8 mouse cellular contexts compared by ENCODE assay signal in the genomic region with DNA sequence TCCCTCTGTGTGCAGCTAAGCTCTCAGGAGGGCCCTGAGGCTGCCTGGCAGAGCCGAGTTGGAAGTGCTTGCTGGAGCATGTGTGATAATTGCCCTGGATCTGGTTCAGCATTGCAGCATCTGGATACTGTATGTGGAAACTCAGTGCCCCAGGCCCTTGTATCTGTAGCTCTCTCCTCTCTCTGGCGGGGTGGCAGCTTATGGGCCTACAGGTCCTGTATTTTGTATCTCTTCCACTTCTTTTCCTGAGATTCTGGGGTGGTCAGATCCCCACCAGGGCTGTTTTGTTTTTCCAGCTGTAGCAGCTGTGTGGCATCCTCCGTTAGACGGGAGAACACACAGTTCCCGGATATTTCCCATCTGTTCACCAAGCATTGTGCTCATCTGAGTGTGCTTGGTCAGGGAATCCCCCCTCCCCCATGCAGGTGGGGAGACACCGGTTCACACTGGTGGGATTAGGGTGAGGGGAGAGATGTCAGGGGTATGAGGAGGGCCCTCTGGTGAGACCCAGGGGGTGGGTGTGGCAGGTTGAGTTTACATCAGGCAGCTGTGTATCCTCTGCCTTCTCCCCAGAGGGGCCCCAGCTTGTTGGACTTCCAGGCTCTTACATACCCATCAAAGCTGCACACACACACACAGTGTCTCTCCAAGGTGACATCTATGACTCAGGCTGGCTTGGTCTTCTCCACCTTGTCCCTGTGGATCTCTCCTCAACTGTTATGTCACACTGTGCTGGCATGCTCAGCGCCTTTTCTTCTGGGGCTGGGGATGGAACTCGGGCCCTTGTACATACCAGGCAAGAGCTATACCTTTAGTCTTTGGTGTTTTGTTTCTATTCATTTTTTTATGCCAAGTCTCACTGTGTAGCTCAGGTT. TPM values are rescaled to one million over a fixed set of nuclear protein-coding genes. Genes with fewer than 3 reads are reported as not detected.
DNase-seq lines count a peak whose midpoint lies in the region; ATAC-seq and TF ChIP-seq lines count a peak whose summit lies in the region.

No protein-coding gene starts in this region.

- peak; percentile 44; the same call in 1 of the 2 replicates for ATAC-seq in lung, embryonic 14.5 days (ENCODE audit: insufficient read depth)
- no peak for ATAC-seq in megakaryocyte, adult 5-6 weeks (ENCODE audit: poor library complexity, severe bottlenecking)

- H3K27ac ChIP-seq in lung, embryonic 14.5 days (ENCODE audit: low read depth): no peak overlapping the region

- H3K4me2 ChIP-seq in lung, embryonic 14.5 days: no peak overlapping the region

- H3K27me3 ChIP-seq in lung, embryonic 14.5 days (ENCODE audit: insufficient read depth, low read length): no peaks in the 10 kb centered on the region

- no peaks in the 10 kb centered on the region for H3K9me3 ChIP-seq in lung, embryonic 14.5 days (ENCODE audit: low read depth, low read length)

- peak; percentile 15 for DNase-seq in embryo, embryonic 9.5 days (ENCODE audit: extremely low spot score)
- no peak for DNase-seq in embryo, embryonic 10.5 days (ENCODE audit: low spot score)
- DNase-seq in ZHBTc4 (ENCODE audit: low read depth, low spot score): peak; percentile 50
- peak; percentile 28 for DNase-seq in heart, adult 8-10 months (ENCODE audit: low spot score)
- DNase-seq in lung, embryonic 14.5 days: peak; percentile 29
- no peak for DNase-seq in thymus, postnatal 36 days
- no peak for DNase-seq in layer of hippocampus, adult 9-11 months

- 47% methylated on average over 8 of the region's 8 CpGs for WGBS in lung, embryonic 14.5 days

- H3K9ac ChIP-seq in lung, embryonic 14.5 days: no peak overlapping the region

- H3K36me3 ChIP-seq in lung, embryonic 14.5 days (ENCODE audit: insufficient read depth): no peaks in the 10 kb centered on the region

- no peaks in the 10 kb centered on the region for H3K4me1 ChIP-seq in lung, embryonic 14.5 days (ENCODE audit: insufficient read depth)

- no peak for TF ChIP-seq CTCF in lung, embryonic 14.5 days (IDR thresholded peaks at IDR 0.05; ENCODE audit: low read depth)

- H3K4me3 ChIP-seq in lung, embryonic 14.5 days (ENCODE audit: low read depth, low read length): no peak overlapping the region

RNA-seq across cellular contexts. Expression of a gene that starts 30.7 kb away (rescaled TPM):
- total RNA-seq in heart, adult 8-10 months (2022): 10 to 100 TPM; 19.5 to 27.9 (median 23.9) TPM
- polyA plus RNA-seq in lung, embryonic 14.5 days (2014; fragmentation: Nextera tagmentation; extraction: Ambion mirVana): 8.0 and 9.0 TPM in 2 replicates
- 40.5 and 46.9 TPM in 2 replicates for total RNA-seq in megakaryocyte, adult 5-6 weeks (2015)
- total RNA-seq in megakaryocyte, adult 5-6 weeks (2017): 58.8 and 60.6 TPM in 2 replicates

Comparison
In these comparisons a context has a peak if more than half of its experiments do, and no peak if none do; other contexts are left out.
1. DNase-seq: peak in embryo, embryonic 9.5 days (single experiment), ZHBTc4 (single experiment), heart, adult 8-10 months (single experiment) and lung, embryonic 14.5 days (single experiment); none in embryo, embryonic 10.5 days (single experiment), thymus, postnatal 36 days (0 of 2) and layer of hippocampus, adult 9-11 months (single experiment).